Mouse (Mus musculus) forebrain, embryonic 13.5 days (tissue): ENCODE measurements at regions not wholly inside any gene's neighbourhood (a gene's known extent, or its start where the extent isn't known, plus 50 kb on each side); places are given as distances from the start of the nearest gene placed in this dataset.
A peak's percentile ranks its signal among the peaks of the same experiment; 100 is the strongest.

Experiments used
- ATAC-seq: fragments of 200-750 bp; cut with Nextera tagmentation; 2 replicates; pipeline ENCODE4 v1.8.0; 2017
- H3K27ac ChIP-seq: fragments of 300-500 bp; sonication (generic); 2 replicates; pipeline ENCODE4 v1.5.1; 2015; ENCODE audit warnings: inconsistent platforms, mild to moderate bottlenecking, moderate library complexity
- H3K27me3 ChIP-seq: fragments of 300-500 bp; sonication (generic); 2 replicates; pipeline ENCODE4 v1.6.1; 2015; ENCODE audit warnings: mild to moderate bottlenecking, inconsistent platforms
- H3K36me3 ChIP-seq: fragments of 300-500 bp; sonication (generic); 2 replicates; pipeline ENCODE4 v1.6.1; 2015; ENCODE audit warnings: mild to moderate bottlenecking, inconsistent platforms; ENCODE audit not compliant: poor library complexity, severe bottlenecking
- H3K4me1 ChIP-seq: fragments of 300-500 bp; sonication (generic); 2 replicates; pipeline ENCODE4 v1.6.1; 2015; ENCODE audit warnings: inconsistent platforms
- H3K4me2 ChIP-seq: fragments of 300-500 bp; sonication (generic); 2 replicates; pipeline ENCODE4 v1.6.1; 2015; ENCODE audit warnings: inconsistent platforms, mild to moderate bottlenecking, moderate library complexity
- H3K4me3 ChIP-seq: fragments of 300-500 bp; sonication (generic); 2 replicates; pipeline ENCODE4 v1.5.1; 2015; ENCODE audit warnings: mild to moderate bottlenecking, inconsistent platforms
- H3K9ac ChIP-seq: fragments of 300-500 bp; sonication (generic); 2 replicates; pipeline ENCODE4 v1.6.1; 2015; ENCODE audit warnings: mild to moderate bottlenecking, inconsistent platforms
- H3K9me3 ChIP-seq: fragments of 300-500 bp; sonication (generic); replicated peaks from 2 replicates; pipeline ENCODE4 v1.6.1; 2016; ENCODE audit warnings: inconsistent platforms
- WGBS: fragments of 180-500 bp; shearing (Covaris S2); methylation state at CpG from one replicate; pipeline ENCODE4 v1.1.7; 2015; 5-methylcytosine and 5-hydroxymethylcytosine counted together

- Histone ChIP-seq H3K36me3 (no peaks in the 10 kb centered on the region), H3K27ac (no peak overlapping the region), H3K9ac (no peak overlapping the region), H3K4me1 (no peaks in the 10 kb centered on the region), H3K4me2 (no peak overlapping the region), H3K9me3 (no peaks in the 10 kb centered on the region; the same call in 1 of the 2 replicates), H3K4me3 (no peak overlapping the region), H3K27me3 (no peaks in the 10 kb centered on the region)
- 89% methylated on average over 6 of the region's 6 CpGs for WGBS
- ATAC-seq: no peak
These were observed 606.7 kb upstream of the Sox9 start for GRCm38 (mm10) chr11:112175302-112175701.

- no peak overlapping the region for H3K9ac ChIP-seq
- H3K27me3 ChIP-seq: no peaks in the 10 kb centered on the region
- H3K4me2 ChIP-seq: no peak overlapping the region
- no peak overlapping the region for H3K4me3 ChIP-seq
- H3K9me3 ChIP-seq: no peaks in the 10 kb centered on the region
- no peaks in the 10 kb centered on the region for H3K36me3 ChIP-seq
- no peak overlapping the region for H3K27ac ChIP-seq
- H3K4me1 ChIP-seq: no peaks in the 10 kb centered on the region
- ATAC-seq: no peak
- 84% methylated on average over 10 of the region's 10 CpGs for WGBS
These were observed 601.4 kb upstream of the Sox9 start for GRCm38 (mm10) chr11:112180666-112181065.

DNA sequence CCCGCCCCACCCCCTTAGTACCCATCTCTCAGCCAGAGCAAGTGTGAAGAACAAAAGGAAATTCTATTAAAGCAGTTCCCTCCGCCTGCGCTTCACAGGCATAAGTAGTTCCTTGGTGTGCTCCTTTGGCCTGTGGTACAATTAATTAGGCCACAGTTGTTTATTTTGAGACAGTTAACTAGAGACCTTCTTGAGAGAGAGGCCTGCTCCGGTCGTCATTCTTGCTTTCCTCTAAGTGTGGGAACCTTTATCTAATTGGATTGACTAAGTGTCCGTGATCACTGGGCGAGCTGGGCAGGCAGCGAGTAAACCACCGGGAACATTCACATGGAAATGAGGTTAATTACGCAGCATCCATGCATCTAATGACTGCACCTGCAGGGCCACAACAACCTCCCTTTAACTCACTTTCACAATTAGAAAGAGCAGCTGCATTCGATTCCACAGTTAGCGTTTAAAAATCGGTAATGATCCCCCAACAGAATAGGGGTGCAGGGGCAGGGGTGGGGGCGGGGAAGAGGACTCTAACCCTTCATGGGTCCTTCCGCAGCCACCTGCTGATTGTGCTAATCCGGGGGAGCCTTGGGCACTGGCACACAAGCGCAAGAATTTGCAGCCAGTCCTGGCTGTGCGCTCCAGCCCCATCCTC, 584.3 kb upstream of the Sox9 start:
- Histone ChIP-seq H3K27ac (peak overlapping the region; percentile 59), H3K9ac (no peak overlapping the region), H3K4me1 (peaks cover 24% of the 10 kb centered on the region), H3K36me3 (no peaks in the 10 kb centered on the region), H3K4me2 (peak overlapping the region; percentile 46), H3K27me3 (peaks cover 7% of the 10 kb centered on the region; the same call in 1 of the 2 replicates), H3K9me3 (no peaks in the 10 kb centered on the region), H3K4me3 (peak overlapping the region; percentile 10; the same call in 1 of the 2 replicates)
- peak; percentile 95 for ATAC-seq
- WGBS: 1% methylated on average over 18 of the region's 18 CpGs

DNA sequence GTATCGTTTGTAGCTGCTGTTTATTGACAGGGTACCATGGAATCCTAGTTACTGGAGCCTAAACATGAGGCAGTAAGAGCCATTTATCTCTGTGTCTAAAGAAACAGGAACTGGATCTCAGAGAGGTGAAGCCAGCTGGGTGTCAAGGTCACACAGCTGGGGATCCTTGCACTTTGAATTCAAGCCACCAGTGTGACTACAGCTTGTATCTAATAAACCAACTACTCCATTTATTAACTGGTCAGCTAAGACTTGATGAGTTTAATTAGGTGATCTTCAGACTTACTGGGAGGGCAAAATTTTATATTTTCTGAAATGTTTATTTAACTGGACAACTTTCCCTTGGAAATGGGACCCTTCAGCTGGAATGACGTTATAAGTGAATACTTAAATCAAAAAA, 577.5 kb upstream of the Sox9 start:
- Histone ChIP-seq H3K4me1 (peaks cover 15% of the 10 kb centered on the region), H3K36me3 (no peaks in the 10 kb centered on the region), H3K4me2 (no peak overlapping the region), H3K27ac (no peak overlapping the region), H3K4me3 (no peak overlapping the region), H3K27me3 (peaks cover 4% of the 10 kb centered on the region; the same call in 1 of the 2 replicates), H3K9me3 (no peaks in the 10 kb centered on the region), H3K9ac (no peak overlapping the region)
- WGBS: 52% methylated on average over 2 of the region's 2 CpGs
- no peak for ATAC-seq

GRCm38 (mm10) chr11:112209414-112209813, 572.6 kb upstream of the Sox9 start:
- ATAC-seq: no peak
- Histone ChIP-seq H3K36me3 (no peaks in the 10 kb centered on the region), H3K4me3 (no peak overlapping the region), H3K4me2 (no peak overlapping the region), H3K4me1 (peaks cover 2% of the 10 kb centered on the region; the same call in 1 of the 2 replicates), H3K9ac (no peak overlapping the region), H3K9me3 (no peaks in the 10 kb centered on the region), H3K27ac (no peak overlapping the region), H3K27me3 (no peaks in the 10 kb centered on the region)
- 36% methylated on average over 4 of the region's 4 CpGs for WGBS

DNA sequence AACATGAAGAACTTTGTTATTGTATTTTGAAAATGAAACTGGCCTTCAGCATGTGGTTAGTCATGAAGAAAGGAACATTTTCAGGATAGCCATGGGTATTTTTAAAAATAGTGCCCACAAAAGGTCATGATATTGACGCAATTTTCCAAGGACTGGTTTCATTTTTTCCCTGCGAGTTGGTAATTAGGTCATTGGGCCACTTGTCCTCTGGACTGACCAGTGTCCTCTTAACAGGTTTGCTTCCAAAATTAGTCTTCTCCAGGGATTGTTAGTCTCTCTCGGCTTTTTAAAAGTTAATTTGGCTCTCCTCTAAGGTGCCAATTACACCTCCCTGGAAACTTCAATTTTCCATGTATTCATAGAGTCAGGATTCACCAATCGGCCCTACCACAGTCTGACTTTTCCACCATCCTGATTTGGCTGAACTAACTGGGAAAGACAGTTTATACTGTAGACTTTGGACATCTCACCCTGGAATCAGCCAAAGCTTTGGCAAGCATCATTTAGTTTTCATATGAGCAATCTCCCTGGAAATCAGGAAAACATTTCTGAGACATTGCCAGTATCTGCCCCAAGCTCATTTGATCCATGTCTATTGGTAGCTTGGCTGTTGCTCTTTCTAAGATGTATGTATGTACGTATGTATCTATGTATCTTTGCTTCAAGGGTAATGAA, 562.8 kb upstream of the Sox9 start:
- Histone ChIP-seq H3K9me3 (no peaks in the 10 kb centered on the region), H3K27ac (no peak overlapping the region), H3K4me1 (no peaks in the 10 kb centered on the region), H3K36me3 (no peaks in the 10 kb centered on the region), H3K4me2 (no peak overlapping the region), H3K9ac (no peak overlapping the region), H3K4me3 (no peak overlapping the region), H3K27me3 (no peaks in the 10 kb centered on the region)
- ATAC-seq: no peak
- WGBS: 91% methylated on average over 5 of the region's 5 CpGs

DNA sequence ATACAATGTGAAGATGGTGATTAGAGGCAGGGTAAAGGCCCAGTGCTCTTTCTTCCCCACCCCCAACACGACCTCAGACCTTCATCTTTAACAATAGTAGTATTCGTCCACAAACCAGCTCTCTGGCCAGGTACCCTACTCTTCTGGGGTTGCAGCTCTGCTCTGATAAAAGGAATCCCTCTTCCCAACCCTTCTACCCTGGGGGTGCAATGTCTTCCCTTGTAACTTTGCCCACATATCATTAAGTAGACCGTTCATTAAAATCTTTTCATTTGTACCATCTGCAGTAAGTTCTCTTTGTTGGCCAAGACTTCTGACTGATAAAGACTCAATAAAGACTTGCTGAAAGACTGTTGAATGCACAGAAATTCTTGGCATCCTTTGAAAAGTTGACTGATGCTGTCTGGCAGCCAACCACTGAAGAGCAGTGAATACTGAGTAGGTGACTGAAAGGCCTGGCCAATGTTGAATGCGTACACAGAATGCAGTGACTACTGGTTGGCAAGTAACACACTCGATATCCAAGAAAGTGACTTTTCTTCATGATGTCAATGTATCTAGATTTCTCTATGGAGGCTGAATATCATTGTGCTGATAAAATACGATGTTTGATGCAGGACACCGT, 547.4 kb upstream of the Sox9 start:
- no peak overlapping the region for H3K9ac ChIP-seq
- peak; percentile 76 for ATAC-seq
- H3K9me3 ChIP-seq: no peaks in the 10 kb centered on the region
- no peak overlapping the region for H3K27ac ChIP-seq
- no peak overlapping the region for H3K4me2 ChIP-seq
- H3K27me3 ChIP-seq: no peaks in the 10 kb centered on the region
- 69% methylated on average over 7 of the region's 7 CpGs for WGBS
- peaks cover 3% of the 10 kb centered on the region; the same call in 1 of the 2 replicates for H3K4me1 ChIP-seq
- no peak overlapping the region for H3K4me3 ChIP-seq
- no peaks in the 10 kb centered on the region for H3K36me3 ChIP-seq

DNA sequence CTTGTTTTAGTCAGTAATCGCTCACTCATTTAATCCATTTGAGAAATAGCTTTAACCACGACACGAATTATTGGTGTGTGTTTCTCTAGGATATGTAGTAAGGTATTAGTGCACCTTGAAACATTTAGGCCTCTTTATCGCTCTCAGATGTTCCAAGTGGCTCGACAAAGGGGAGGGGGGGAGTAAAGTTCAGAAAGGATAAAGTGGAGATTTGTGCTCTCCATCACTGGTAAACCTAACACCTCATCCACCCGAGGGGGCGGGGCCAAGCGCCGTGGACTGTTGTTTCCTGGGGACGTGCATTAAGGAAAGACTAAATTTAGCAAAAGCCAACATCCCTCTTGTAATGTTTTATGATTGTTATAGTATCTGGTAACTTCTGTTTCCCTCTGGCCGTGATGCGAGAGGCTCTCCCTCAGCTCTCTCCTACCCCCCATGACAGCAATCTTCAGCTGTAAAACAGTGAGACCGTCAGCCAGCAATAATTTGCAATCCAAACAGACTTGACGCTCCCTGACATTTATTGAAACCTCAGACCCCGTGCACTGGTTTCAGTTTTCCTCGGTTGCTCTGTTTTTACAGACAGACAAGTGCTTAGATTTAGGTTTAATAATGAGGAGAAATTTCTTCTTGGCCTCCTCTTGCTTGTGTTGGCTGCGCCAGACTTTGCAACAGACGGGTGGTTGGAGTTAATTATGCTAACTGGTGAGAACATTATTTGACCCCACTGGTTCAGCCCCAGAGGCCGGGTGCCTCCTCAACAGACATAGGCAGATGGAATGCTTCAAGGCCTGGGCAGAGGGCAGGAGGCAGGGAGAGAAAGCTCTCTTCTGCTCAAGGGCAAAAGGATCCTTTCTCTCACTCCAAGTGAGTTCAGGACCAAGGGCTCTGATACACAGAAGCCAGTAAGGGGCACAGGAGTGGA, 542.8 kb upstream of the Sox9 start:
- Histone ChIP-seq H3K36me3 (no peaks in the 10 kb centered on the region), H3K27me3 (no peaks in the 10 kb centered on the region), H3K4me1 (peaks cover 3% of the 10 kb centered on the region; the same call in 1 of the 2 replicates), H3K27ac (no peak overlapping the region), H3K4me3 (no peak overlapping the region), H3K9me3 (no peaks in the 10 kb centered on the region), H3K4me2 (no peak overlapping the region), H3K9ac (no peak overlapping the region)
- WGBS: 84% methylated on average over 19 of the region's 19 CpGs
- ATAC-seq: no peak

GRCm38 (mm10) chr11:112252548-112252947, 529.5 kb upstream of the Sox9 start:
- H3K36me3 ChIP-seq: no peaks in the 10 kb centered on the region
- no peak overlapping the region for H3K27ac ChIP-seq
- WGBS: 96% methylated on average over 1 of the region's 1 CpGs
- H3K4me1 ChIP-seq: no peaks in the 10 kb centered on the region
- no peak overlapping the region for H3K4me3 ChIP-seq
- ATAC-seq: no peak
- no peaks in the 10 kb centered on the region for H3K9me3 ChIP-seq
- H3K27me3 ChIP-seq: no peaks in the 10 kb centered on the region
- no peak overlapping the region for H3K9ac ChIP-seq
- no peak overlapping the region for H3K4me2 ChIP-seq

DNA sequence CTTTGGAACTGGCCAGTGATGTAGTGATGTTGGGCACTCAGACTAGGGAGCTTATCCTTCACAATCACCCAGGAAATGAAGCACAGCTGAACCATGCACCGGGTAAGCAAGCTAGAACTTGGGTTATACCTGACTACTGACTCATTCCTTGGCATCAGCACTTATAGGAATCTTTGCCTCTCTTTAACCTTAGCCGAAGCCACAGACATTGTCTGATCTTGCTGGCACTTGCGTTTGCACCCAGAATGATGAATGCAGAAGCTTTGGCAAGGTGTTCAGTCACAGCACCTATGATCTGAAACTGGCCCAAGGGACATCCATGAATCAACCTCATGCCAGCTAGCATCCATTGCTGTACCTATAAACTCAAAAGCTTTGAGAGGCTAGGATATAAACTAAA, 529.0 kb upstream of the Sox9 start:
- H3K9me3 ChIP-seq: no peaks in the 10 kb centered on the region
- no peak for ATAC-seq

GRCm38 (mm10) chr11:112256326-112256725, 525.7 kb upstream of the Sox9 start:
- no peak overlapping the region for H3K4me3 ChIP-seq
- no peaks in the 10 kb centered on the region for H3K36me3 ChIP-seq
- 89% methylated on average over 7 of the region's 7 CpGs for WGBS
- no peak overlapping the region for H3K4me2 ChIP-seq
- H3K4me1 ChIP-seq: 0 out of 2 replicates have a peak, but pooled peaks cover 3% of the 10 kb centered on the region
- no peak overlapping the region for H3K27ac ChIP-seq
- H3K9me3 ChIP-seq: no peaks in the 10 kb centered on the region
- ATAC-seq: no peak
- no peaks in the 10 kb centered on the region for H3K27me3 ChIP-seq
- no peak overlapping the region for H3K9ac ChIP-seq

More for the DNA sequence above, 529.0 kb upstream of the Sox9 start:
- no peaks in the 10 kb centered on the region for H3K36me3 ChIP-seq
- H3K27me3 ChIP-seq: no peaks in the 10 kb centered on the region
- no peak overlapping the region for H3K4me2 ChIP-seq
- no peak overlapping the region for H3K9ac ChIP-seq
- no peak overlapping the region for H3K27ac ChIP-seq
- WGBS: 96% methylated on average over 3 of the region's 3 CpGs
- no peaks in the 10 kb centered on the region for H3K4me1 ChIP-seq
- no peak overlapping the region for H3K4me3 ChIP-seq
